Mouse (Mus musculus): ENCODE data around the gene 3110070M22Rik.
"Not testable (repeated sequence)": the region's sequence is repeated elsewhere in the genome, so short reads cannot be mapped to it uniquely, and the experiment has no call there.

3110070M22Rik gene

GRCm38 (mm10) chr13:119487880-119488580 lies at the start of gene 3110070M22Rik, which contains the start of gene Tmem267:
TSS of gene 3110070M22Rik (minus strand) at chr13:119488383.
TSS of gene Tmem267 (plus strand) at chr13:119488039.
- peak; percentile 71 to 79 for DNase-seq (ENCODE audit: low spot score in 2 of 2)

DNA sequence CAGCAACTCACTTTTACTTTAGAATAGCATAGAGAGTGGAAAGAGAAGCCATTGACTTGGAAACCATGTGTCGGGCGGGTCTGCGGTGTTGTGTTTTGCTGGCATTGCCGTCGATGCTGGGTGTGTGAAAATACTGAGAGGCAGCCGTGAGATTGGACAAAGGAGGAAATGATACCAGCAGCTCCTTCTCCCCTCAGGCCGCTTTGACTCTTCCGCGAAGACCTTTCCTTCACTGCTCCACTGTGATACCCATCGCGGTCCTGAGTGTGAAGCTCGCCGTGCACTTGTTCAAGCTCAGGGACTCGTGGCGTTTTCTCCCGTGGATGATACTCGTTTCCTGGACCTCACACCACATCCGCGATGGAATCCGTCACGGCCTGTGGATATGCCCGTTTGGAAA lies 6.8 kb upstream of the 3110070M22Rik start:
- not testable (repeated sequence) for DNase-seq (ENCODE audit: low spot score in 2 of 2)

GRCm38 (mm10) chr13:119492083-119492482 lies 3.9 kb upstream of the 3110070M22Rik start:
- not testable (repeated sequence) for DNase-seq (ENCODE audit: low spot score in 2 of 2)

DNA sequence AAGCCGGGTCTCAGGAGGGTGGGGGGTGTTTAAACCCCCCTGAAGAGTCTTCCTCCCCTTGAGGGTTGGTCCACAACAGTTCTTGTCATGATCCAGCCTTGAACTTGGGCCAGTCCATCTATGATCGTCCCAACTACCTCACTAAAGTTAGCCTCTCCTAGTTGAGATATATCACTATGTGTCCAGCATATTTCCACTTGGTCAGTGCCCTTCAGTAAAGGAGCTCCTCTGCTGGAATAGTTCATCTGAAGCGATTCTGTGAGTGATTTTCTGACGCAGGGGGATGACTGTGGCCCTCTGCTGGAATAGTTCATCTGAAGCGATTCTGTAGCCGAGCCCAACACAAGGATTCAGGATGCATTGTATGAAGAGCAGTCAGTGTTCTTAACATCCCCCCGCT lies 829 bp downstream of the 3110070M22Rik start:
- DNase-seq (ENCODE audit: low spot score in 2 of 2): no peak

DNA sequence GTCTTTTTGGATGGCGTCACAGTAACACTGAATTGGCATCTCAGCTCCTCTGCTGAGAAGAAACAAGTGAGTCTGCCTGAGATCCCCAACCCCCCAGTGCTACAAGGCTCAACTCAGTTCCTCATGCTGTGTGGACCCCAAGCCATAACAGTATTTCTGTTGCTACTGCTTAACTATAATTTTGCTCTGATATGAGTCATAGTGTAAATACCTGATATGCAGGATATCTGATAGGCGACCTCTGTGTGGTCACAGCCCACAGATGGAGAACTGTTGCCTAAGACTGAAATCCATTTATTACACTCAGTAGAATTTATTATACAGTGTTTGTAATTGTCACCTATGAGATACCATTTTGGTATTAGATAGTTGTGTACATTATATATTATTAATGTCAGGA lies 10.4 kb downstream of the 3110070M22Rik start:
- DNase-seq (ENCODE audit: low spot score in 2 of 2): no peak

DNA sequence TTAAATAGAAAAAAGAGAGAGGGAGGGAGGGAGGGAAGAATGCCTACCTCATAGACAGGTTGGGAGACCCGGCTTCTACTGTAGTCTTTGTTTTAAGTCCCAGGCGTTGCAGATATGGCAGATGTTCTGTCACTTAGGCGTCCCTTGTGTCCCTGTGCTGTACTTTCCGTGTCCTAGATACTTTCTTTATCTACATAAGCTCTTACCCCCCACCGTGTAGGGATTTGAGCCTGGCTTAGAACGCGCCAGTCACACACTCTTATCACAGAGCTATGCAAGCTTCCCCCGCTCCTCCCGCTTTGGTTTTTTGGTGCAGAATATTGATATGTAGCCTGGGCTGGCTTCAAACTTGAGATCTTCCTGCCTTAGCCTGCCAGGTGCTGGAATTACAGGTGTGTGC lies 11.6 kb downstream of the 3110070M22Rik start:
- no peak for DNase-seq (ENCODE audit: low spot score in 2 of 2)

GRCm38 (mm10) chr13:119462596-119463560 lies 25.3 kb downstream of the 3110070M22Rik start, which contains the start of gene 4833420G17Rik:
TSS of gene 4833420G17Rik (plus strand) at chr13:119462768.
- peak; percentile 67 to 86 for DNase-seq (ENCODE audit: low spot score in 2 of 2)

- DNase-seq (ENCODE audit: low spot score in 2 of 2): no peak
Observed at GRCm38 (mm10) chr13:119461900-119462595, 26.1 kb downstream of the 3110070M22Rik start.

GRCm38 (mm10) chr13:119456342-119456741 lies 31.8 kb downstream of the 3110070M22Rik start:
- no peak for DNase-seq (ENCODE audit: low spot score in 2 of 2)

DNA sequence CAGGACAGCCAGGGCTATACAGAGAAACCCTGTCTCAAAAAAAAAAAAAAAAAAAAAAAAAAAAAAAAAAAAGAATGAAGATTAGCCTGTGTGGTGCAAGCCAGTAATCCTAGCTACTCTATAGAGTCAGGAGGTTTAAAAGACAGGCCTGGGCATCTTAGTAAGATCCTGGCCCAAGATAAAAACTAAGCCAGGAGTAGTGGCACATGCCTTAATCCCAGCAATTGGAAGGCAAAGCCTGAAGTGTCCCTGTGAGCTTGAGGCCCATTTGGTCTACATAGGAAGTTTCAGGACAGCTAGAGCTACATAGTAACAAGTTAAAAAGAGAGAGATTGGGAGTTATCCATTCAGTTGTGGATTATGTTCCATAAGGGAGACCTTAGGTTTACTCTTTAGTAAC lies 33.1 kb downstream of the 3110070M22Rik start:
- DNase-seq (ENCODE audit: low spot score in 2 of 2): no peak

DNA sequence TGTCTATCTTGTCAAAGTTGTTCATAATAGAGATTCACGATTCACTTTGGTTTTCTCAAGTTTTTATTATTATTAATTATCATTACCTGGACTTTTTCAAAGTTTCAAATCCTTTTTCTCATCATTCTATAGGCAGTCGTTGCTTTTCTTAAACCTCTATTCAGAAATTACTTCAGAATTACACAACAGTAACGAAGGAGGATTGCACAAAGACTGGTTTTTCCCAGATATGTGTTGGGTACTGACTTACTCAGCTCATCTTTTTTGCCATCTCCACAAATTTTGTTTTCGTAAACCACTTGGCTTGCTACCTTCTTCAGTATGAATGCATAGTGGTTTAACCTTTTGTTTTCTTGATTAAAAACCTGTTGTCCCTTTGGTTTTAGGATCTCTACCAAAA lies 34.6 kb downstream of the 3110070M22Rik start:
- no peak for DNase-seq (ENCODE audit: low spot score in 2 of 2)

- no peak for DNase-seq (ENCODE audit: low spot score in 2 of 2)
Observed at GRCm38 (mm10) chr13:119442244-119442643, 45.9 kb downstream of the 3110070M22Rik start.
